Mouse (Mus musculus): ENCODE data around the gene Adcy4. TPM values are rescaled to one million over a fixed set of nuclear protein-coding genes. Genes with fewer than 3 reads are reported as not detected.
A peak's percentile ranks its signal among the peaks of the same experiment; 100 is the strongest.

Adcy4 gene
- polyA plus RNA-seq, 1 experiment, result 4.1 TPM

DNA sequence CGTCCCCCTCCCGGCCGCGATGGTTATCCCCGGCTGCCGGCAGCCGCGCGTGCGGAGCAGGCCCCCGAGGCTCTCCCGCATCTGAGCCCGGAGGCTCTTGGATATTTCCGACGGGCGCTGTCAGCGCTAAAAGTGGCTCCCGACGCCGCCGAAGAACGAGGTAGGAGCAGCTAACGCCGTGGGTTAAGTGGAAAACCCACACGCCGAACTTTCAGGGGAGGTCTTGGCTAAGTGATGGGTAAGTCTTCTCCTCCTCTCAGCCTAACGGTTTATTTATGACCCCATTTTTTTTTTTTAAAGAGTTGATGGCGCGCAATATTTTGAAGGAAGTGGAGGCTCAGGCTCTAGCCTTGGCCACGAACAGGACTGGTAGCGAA is 38.0 kb downstream of the Adcy4 start:
- Histone ChIP-seq H3K27ac (ENCODE audit: insufficient read depth, low read length) (no peak overlapping the region), H3K4me1 (ENCODE audit: control insufficient read depth, insufficient read depth, low read length) (0 out of 2 replicates have a peak, but pooled peaks cover 4% of the 10 kb centered on the region), H3K4me3 (replicated peaks; ENCODE audit: insufficient read depth, low read depth, low read length) (peak overlapping the region; percentile 83), H3K27me3 (ENCODE audit: control insufficient read depth, insufficient read depth, low read length) (no peaks in the 10 kb centered on the region)
- TF ChIP-seq POLR2A (IDR thresholded peaks at IDR 0.05; ENCODE audit: borderline replicate concordance, insufficient read depth, low read length) (no peak), CTCF (IDR thresholded peaks at IDR 0.05; ENCODE audit: borderline replicate concordance, insufficient read depth, low read depth, low read length) (no peak)
- no peak for DNase-seq
- WGBS, result under 1% methylated on average over 31 of the region's 31 CpGs

DNA sequence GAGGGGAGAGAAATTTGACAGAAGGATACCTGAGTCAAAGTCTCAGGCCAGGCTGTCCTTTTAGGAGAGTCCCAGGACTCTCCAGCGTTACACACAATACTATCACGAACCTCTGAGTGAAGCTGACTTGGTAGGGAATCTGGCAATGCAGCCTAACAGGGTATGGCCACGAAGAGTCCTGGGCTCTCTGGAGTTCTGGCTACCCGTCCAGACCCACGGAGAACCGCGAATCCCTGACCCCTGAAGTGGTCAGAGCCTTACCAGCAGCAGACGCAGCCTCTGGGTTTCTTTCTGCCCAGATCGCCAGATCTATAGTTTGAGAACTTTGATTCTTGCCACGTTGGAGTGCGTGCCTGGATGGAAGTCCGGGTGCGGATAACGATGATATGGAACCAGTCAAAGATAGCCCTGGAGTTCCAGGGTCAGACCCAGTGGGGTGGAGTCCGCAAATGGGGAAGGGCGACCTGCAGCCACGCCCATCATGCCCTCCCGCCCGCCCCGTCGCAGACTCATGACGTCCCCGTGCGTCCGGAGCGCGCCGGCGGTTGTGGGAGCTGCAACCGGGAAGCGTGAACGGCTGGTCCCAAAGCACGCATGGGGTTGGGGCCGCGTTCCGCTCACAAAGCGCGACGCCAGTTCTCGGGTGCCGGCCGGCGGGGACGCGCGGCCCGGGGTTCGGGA is 38.6 kb downstream of the Adcy4 start, which contains the start of the genes Dhrs1 and Nop9:
Dhrs1 (minus strand) TSS at position 511 of the 681 bp plus-strand sequence.
Nop9 (plus strand) TSS at position 514 of the 681 bp plus-strand sequence.
- H3K27ac ChIP-seq (ENCODE audit: insufficient read depth, low read length), result peak within 1 kb of the TSS; percentile 13; the same call in 1 of the 2 replicates
- 0 out of 2 replicates have a peak, but pooled peaks cover 4% of the 10 kb centered on the region for H3K4me1 ChIP-seq (ENCODE audit: control insufficient read depth, insufficient read depth, low read length)
- H3K27me3 ChIP-seq (ENCODE audit: control insufficient read depth, insufficient read depth, low read length), result no peaks in the 10 kb centered on the region
- 2% methylated on average over 48 of the region's 48 CpGs for WGBS
- TF ChIP-seq CTCF (IDR thresholded peaks at IDR 0.05; ENCODE audit: borderline replicate concordance, insufficient read depth, low read depth, low read length) (no peak), POLR2A (IDR thresholded peaks at IDR 0.05; ENCODE audit: borderline replicate concordance, insufficient read depth, low read length) (peak; percentile 64; the same call in 1 of the 2 replicates)
- peak within 1 kb of the TSS; percentile 83 for H3K4me3 ChIP-seq (replicated peaks; ENCODE audit: insufficient read depth, low read depth, low read length)
- DNase-seq, result peak; percentile 86 to 87

DNA sequence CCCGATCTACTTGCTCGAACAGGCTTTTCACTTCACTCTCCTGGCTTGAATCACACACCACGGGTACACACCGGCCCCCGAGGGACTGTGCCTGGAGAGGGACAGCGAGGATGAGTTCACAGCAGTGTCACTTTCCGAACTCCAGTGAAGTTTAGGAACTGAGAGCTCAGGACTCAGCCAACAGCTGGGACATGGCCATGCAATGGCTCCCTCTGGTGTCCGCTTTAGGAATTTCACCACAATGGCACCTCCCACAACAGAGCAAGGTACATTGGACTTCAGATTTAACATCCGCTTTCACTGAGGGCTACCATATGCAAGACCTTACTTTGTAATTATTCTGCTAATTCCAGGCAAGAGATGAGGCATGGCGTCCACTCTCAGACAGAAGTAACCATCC is 40.2 kb downstream of the Adcy4 start:
- Histone ChIP-seq H3K27ac (ENCODE audit: insufficient read depth, low read length) (no peak overlapping the region), H3K27me3 (ENCODE audit: control insufficient read depth, insufficient read depth, low read length) (no peaks in the 10 kb centered on the region), H3K4me1 (ENCODE audit: control insufficient read depth, insufficient read depth, low read length) (0 out of 2 replicates have a peak, but pooled peaks cover 4% of the 10 kb centered on the region), H3K4me3 (replicated peaks; ENCODE audit: insufficient read depth, low read depth, low read length) (no peak overlapping the region)
- WGBS, result 9% methylated on average over 10 of the region's 10 CpGs
- TF ChIP-seq CTCF (IDR thresholded peaks at IDR 0.05; ENCODE audit: borderline replicate concordance, insufficient read depth, low read depth, low read length), result peak; percentile 96
- no peak for TF ChIP-seq POLR2A (IDR thresholded peaks at IDR 0.05; ENCODE audit: borderline replicate concordance, insufficient read depth, low read length)
- DNase-seq, result peak; percentile 73 to 84

DNA sequence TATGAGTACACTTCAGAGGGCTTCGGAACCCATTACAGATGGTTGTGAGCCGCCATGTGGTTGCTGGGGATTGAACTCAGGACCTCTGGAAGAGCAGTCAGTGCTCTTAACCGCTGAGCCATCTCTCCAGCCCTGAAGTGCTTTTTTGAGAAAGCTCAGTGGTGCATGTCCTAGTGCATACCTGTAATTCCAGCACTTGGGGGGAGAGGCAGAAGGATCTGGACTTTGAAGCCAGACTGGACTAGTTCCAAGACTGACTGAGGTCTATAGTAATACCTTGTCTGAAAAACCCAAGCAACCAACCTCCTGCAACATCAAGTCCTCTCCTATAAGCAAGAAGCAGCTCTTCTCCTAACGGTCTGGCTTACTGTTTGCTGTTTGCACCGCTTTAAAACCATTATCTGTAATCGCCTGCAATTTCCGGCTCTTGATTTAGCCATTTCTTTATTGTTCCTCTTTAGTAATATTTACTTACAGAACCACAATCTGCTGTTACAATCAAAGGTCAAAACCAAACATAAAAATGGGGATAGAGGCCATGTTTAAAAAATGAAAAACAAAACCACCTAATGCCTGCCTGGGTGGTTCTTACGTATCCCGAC is 46.7 kb downstream of the Adcy4 start:
- TF ChIP-seq POLR2A (IDR thresholded peaks at IDR 0.05; ENCODE audit: borderline replicate concordance, insufficient read depth, low read length) (no peak), CTCF (IDR thresholded peaks at IDR 0.05; ENCODE audit: borderline replicate concordance, insufficient read depth, low read depth, low read length) (no peak)
- Histone ChIP-seq H3K4me1 (ENCODE audit: control insufficient read depth, insufficient read depth, low read length) (no peaks in the 10 kb centered on the region), H3K27me3 (ENCODE audit: control insufficient read depth, insufficient read depth, low read length) (no peaks in the 10 kb centered on the region), H3K27ac (ENCODE audit: insufficient read depth, low read length) (no peak overlapping the region), H3K4me3 (replicated peaks; ENCODE audit: insufficient read depth, low read depth, low read length) (no peak overlapping the region)
- no peak for DNase-seq
- 89% methylated on average over 9 of the region's 9 CpGs for WGBS

DNA sequence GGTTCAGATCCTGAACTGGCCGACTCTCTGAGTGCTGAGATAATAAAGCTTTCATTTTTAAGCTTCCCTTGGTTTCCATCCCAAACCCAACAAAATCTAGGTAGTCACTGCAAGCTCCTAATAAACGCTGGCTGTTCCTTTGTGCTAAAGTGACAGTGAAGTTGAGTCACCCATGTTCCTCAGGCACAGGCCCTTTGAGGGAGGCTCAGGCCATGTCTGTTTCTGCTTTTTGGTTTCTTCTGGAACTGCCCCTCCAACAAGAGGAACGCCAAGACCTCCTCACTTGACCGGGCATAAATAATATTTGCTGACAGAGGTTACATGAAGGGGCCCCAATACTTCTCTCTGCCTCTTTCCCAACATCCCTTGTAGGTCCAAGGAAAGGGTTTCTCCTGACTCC is 48.1 kb downstream of the Adcy4 start:
- Histone ChIP-seq H3K4me1 (ENCODE audit: control insufficient read depth, insufficient read depth, low read length) (no peaks in the 10 kb centered on the region), H3K27me3 (ENCODE audit: control insufficient read depth, insufficient read depth, low read length) (no peaks in the 10 kb centered on the region), H3K27ac (ENCODE audit: insufficient read depth, low read length) (no peak overlapping the region), H3K4me3 (replicated peaks; ENCODE audit: insufficient read depth, low read depth, low read length) (no peak overlapping the region)
- WGBS, result 62% methylated on average over 4 of the region's 4 CpGs
- no peak for TF ChIP-seq CTCF (IDR thresholded peaks at IDR 0.05; ENCODE audit: borderline replicate concordance, insufficient read depth, low read depth, low read length)
- TF ChIP-seq POLR2A (IDR thresholded peaks at IDR 0.05; ENCODE audit: borderline replicate concordance, insufficient read depth, low read length), result no peak
- no peak for DNase-seq

DNA sequence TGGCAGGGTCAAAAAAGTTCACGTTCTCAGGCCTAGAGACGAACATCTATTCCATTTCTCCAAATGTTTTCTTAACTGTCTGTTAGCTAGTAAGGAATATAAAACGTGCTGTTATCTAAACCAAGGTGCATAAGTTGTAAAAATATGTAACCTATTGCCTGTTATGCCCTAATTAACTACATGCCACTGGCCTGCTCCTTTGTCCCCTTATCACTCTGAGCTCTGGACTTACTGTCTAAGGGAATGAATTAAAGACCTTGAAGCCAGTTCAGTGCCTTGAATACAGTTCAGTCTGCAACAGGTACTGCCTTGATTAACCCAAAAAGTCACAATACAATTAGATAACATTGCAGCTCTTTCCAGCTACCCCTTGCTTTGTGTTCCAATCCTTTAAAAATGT is 48.6 kb downstream of the Adcy4 start:
- Histone ChIP-seq H3K27me3 (ENCODE audit: control insufficient read depth, insufficient read depth, low read length) (no peaks in the 10 kb centered on the region), H3K4me3 (replicated peaks; ENCODE audit: insufficient read depth, low read depth, low read length) (no peak overlapping the region), H3K27ac (ENCODE audit: insufficient read depth, low read length) (no peak overlapping the region), H3K4me1 (ENCODE audit: control insufficient read depth, insufficient read depth, low read length) (no peaks in the 10 kb centered on the region)
- WGBS, result 82% methylated on average over 3 of the region's 3 CpGs
- DNase-seq, result no peak
- no peak for TF ChIP-seq CTCF (IDR thresholded peaks at IDR 0.05; ENCODE audit: borderline replicate concordance, insufficient read depth, low read depth, low read length)
- no peak for TF ChIP-seq POLR2A (IDR thresholded peaks at IDR 0.05; ENCODE audit: borderline replicate concordance, insufficient read depth, low read length)

DNA sequence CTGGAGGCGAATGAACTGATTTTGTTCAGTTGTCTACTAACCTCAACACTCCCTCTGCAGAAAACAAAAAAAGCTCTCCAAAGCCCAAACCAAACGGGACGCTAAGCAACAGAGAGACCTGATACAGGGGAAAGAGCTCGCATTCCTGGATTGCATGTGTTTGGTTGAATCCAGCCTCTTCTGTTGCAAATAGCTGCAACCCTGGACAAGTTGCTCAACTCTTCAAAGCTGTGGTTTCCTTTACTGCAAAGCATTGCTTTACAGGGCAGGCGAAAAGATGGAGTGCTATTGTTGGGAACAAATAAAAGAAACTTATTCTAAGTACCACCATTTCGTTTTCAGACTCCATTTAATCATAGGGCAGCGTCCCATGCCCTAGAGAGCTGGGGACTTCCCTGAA is 49.0 kb downstream of the Adcy4 start:
- no peak for DNase-seq
- WGBS, result 81% methylated on average over 7 of the region's 7 CpGs
- no peaks in the 10 kb centered on the region for H3K4me1 ChIP-seq (ENCODE audit: control insufficient read depth, insufficient read depth, low read length)
- H3K4me3 ChIP-seq (replicated peaks; ENCODE audit: insufficient read depth, low read depth, low read length), result no peak overlapping the region
- H3K27ac ChIP-seq (ENCODE audit: insufficient read depth, low read length), result no peak overlapping the region
- no peaks in the 10 kb centered on the region for H3K27me3 ChIP-seq (ENCODE audit: control insufficient read depth, insufficient read depth, low read length)
- no peak for TF ChIP-seq CTCF (IDR thresholded peaks at IDR 0.05; ENCODE audit: borderline replicate concordance, insufficient read depth, low read depth, low read length)

DNA sequence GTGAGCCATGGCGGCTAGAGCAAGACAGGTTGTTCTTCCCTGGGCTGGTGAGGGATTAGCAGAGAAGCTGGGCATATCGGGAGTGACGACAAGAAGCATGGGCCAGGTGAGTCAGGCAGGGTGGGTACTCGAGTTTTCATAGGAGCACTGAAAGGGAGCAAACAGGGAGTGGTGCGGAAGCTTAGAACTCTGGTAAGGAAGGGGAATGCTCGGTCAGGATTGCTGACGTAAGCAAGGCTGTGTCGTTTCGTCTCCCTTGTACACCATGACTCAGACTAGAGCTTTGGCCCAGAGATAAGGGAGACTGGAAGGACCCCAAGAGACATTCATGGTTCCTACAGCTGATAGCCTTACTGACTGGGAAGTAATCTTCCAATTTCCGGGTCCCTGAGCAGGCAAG is 50.0 kb downstream of the Adcy4 start:
- TF ChIP-seq CTCF (IDR thresholded peaks at IDR 0.05; ENCODE audit: borderline replicate concordance, insufficient read depth, low read depth, low read length) (no peak), POLR2A (IDR thresholded peaks at IDR 0.05; ENCODE audit: borderline replicate concordance, insufficient read depth, low read length) (no peak)

More for the DNA sequence above, 50.0 kb downstream of the Adcy4 start:
- 79% methylated on average over 10 of the region's 10 CpGs for WGBS
- DNase-seq, result no peak
- Histone ChIP-seq H3K4me1 (ENCODE audit: control insufficient read depth, insufficient read depth, low read length) (no peaks in the 10 kb centered on the region), H3K27ac (ENCODE audit: insufficient read depth, low read length) (no peak overlapping the region), H3K4me3 (replicated peaks; ENCODE audit: insufficient read depth, low read depth, low read length) (no peak overlapping the region), H3K27me3 (ENCODE audit: control insufficient read depth, insufficient read depth, low read length) (no peaks in the 10 kb centered on the region)

Measured in cerebellum, adult 2 months (tissue).